Mouse (Mus musculus): ENCODE data around the gene Trak2.
"Not testable (repeated sequence)": the region's sequence is repeated elsewhere in the genome, so short reads cannot be mapped to it uniquely, and the experiment has no call there.

Gene Trak2

GRCm38 (mm10) chr1:58953686-58954434 lies 19.4 kb downstream of the Trak2 start:
- no peak for DNase-seq

GRCm38 (mm10) chr1:58952997-58953396 lies 20.2 kb downstream of the Trak2 start:
- no peak for DNase-seq

GRCm38 (mm10) chr1:58952526-58952925 lies 20.7 kb downstream of the Trak2 start:
- DNase-seq = no peak

- DNase-seq = peak; percentile 31 to 40
These were observed 21.4 kb downstream of the Trak2 start for GRCm38 (mm10) chr1:58951841-58952240.

GRCm38 (mm10) chr1:58950899-58951648 lies 22.2 kb downstream of the Trak2 start:
- DNase-seq = peak; percentile 79 to 88

- DNase-seq = no peak
These were observed 23.6 kb downstream of the Trak2 start for GRCm38 (mm10) chr1:58949561-58950106.

GRCm38 (mm10) chr1:58946718-58947117 lies 26.5 kb downstream of the Trak2 start:
- DNase-seq = no peak

- peak; percentile 30 to 68 for DNase-seq
These were observed 27.1 kb downstream of the Trak2 start for GRCm38 (mm10) chr1:58945960-58946670.

- peak; percentile 63 to 86 for DNase-seq
These were observed 27.7 kb downstream of the Trak2 start for GRCm38 (mm10) chr1:58945523-58945922.

GRCm38 (mm10) chr1:58937606-58938099 lies 35.6 kb downstream of the Trak2 start:
- DNase-seq = no peak

GRCm38 (mm10) chr1:58936746-58937605 lies 36.3 kb downstream of the Trak2 start:
- DNase-seq = peak; percentile 59 to 82

- peak; percentile 44 to 51 for DNase-seq
These were observed 46.6 kb downstream of the Trak2 start for GRCm38 (mm10) chr1:58926664-58927063.

- DNase-seq = peak; percentile 23 to 35
These were observed 55.7 kb downstream of the Trak2 start for GRCm38 (mm10) chr1:58917566-58917965.

- DNase-seq = no peak
These were observed 63.5 kb downstream of the Trak2 start for GRCm38 (mm10) chr1:58909636-58910272.

GRCm38 (mm10) chr1:58903681-58904080 lies 69.5 kb downstream of the Trak2 start:
- peak; percentile 24 to 56 for DNase-seq

- DNase-seq = peak; percentile 30 to 52
These were observed 75.7 kb downstream of the Trak2 start for GRCm38 (mm10) chr1:58897561-58897960.

GRCm38 (mm10) chr1:58892386-58892785 lies 80.8 kb downstream of the Trak2 start:
- DNase-seq = not testable (repeated sequence)

GRCm38 (mm10) chr1:58891481-58892170 lies 81.6 kb downstream of the Trak2 start:
- not testable (repeated sequence) for DNase-seq

- not testable (repeated sequence) for DNase-seq
These were observed 82.4 kb downstream of the Trak2 start for GRCm38 (mm10) chr1:58890697-58891290.
